Mouse (Mus musculus) brain, embryonic 14.5 days (tissue): ENCODE results near the gene Pin1rt1. TPM values are rescaled to one million over a fixed set of nuclear protein-coding genes. Genes with fewer than 3 reads are reported as not detected.

Source experiments
- DNase-seq: peaks from one replicate; pipeline ENCODE4 v3.0.0-alpha.2; 2011; ENCODE audit warnings: low read depth
- CTCF ChIP-seq: fragments of 200-500 bp; IDR thresholded peaks from 2 replicates; pipeline ENCODE4 v1.5.1; 2012; ENCODE audit warnings: inconsistent platforms, mild to moderate bottlenecking, moderate library complexity, borderline replicate concordance; ENCODE audit not compliant: insufficient read depth, insufficient read length; ENCODE audit errors: extremely low read depth
- POLR2A ChIP-seq: fragments of 200-500 bp; IDR thresholded peaks from 2 replicates; pipeline ENCODE4 v1.6.1; 2012; ENCODE audit warnings: mild to moderate bottlenecking, inconsistent platforms, borderline replicate concordance; ENCODE audit not compliant: poor library complexity, insufficient read depth, insufficient read length, severe bottlenecking; ENCODE audit errors: extremely low read depth
- polyA plus RNA-seq: library from polyadenylated mRNA; depleted of rRNA; stranded (reverse); fragments of >200 nt; gene quantifications from 2 replicates; pipeline ENCODE4 v1.2.3, GENCODE M21; 2012; rRNA removed

Gene Pin1rt1
- polyA plus RNA-seq, 1 experiment = not detected

GRCm38 (mm10) chr2:104677326-104677725 is 38.9 kb downstream of the Pin1rt1 start:
- no peak for DNase-seq
- TF ChIP-seq POLR2A = no peak
- TF ChIP-seq CTCF = no peak

DNA sequence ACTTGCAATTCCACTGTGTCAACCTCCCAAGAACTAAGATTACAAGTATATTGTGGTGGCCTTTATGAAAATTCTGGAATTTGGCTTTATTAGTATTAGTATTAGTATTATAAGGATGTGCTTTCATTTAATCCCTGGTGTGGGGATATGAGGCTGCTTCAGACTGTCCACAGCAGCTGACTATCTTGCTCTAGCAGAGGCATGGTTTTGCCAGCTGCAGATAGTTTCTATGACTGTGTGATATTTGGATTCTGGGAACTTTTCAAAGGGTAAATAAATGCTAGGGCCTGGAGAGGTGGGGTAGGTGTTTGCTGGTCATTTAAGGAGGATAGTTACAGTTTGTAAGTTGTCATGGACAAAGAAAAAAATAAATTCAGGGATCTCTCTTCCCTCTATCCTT is 44.5 kb downstream of the Pin1rt1 start:
- TF ChIP-seq CTCF (no peak), POLR2A (no peak)
- no peak for DNase-seq

GRCm38 (mm10) chr2:104669122-104669804 is 46.9 kb downstream of the Pin1rt1 start:
- TF ChIP-seq CTCF (no peak), POLR2A (no peak)

More at GRCm38 (mm10) chr2:104669122-104669804, 46.9 kb downstream of the Pin1rt1 start:
- no peak for DNase-seq

Other genes with a start within 250 kb of the Pin1rt1 start
- 12.2 and 19.1 TPM in 2 replicates for gene Hipk3, start 221.9 kb downstream of the Pin1rt1 start, polyA plus RNA-seq
- gene Cstf3, start 125.9 kb downstream of the Pin1rt1 start, polyA plus RNA-seq = 55.3 and 55.5 TPM in 2 replicates
- gene Tcp11l1, start 4.2 kb downstream of the Pin1rt1 start, polyA plus RNA-seq = 25.5 and 33.9 TPM in 2 replicates
- 1.6 and 2.2 TPM in 2 replicates for gene Depdc7, start 26.5 kb upstream of the Pin1rt1 start, polyA plus RNA-seq
- 20.4 and 21.9 TPM in 2 replicates for gene Qser1, start 100.4 kb upstream of the Pin1rt1 start, polyA plus RNA-seq
- 0.20 and 0.55 TPM in 2 replicates for gene Prrg4, start 133.5 kb upstream of the Pin1rt1 start, polyA plus RNA-seq
- 3.4 and 4.1 TPM in 2 replicates for gene Ccdc73, start 151.4 kb upstream of the Pin1rt1 start, polyA plus RNA-seq